Mouse (Mus musculus) c-Kit-negative CD71-positive TER-119-positive erythroid progenitor cells, embryonic 14.5 days (primary cell): ENCODE results near the gene Prr22.

Experiments used
- DNase-seq: peaks from one replicate; pipeline ENCODE4 v3.0.0-alpha.2; 2013; ENCODE audit warnings: low read depth, low spot score

Gene Prr22

GRCm38 (mm10) chr17:56769950-56770349 is at the start of gene Prr22:
TSS of gene Prr22 (plus strand) at chr17:56770250.
- no peak for DNase-seq

DNA sequence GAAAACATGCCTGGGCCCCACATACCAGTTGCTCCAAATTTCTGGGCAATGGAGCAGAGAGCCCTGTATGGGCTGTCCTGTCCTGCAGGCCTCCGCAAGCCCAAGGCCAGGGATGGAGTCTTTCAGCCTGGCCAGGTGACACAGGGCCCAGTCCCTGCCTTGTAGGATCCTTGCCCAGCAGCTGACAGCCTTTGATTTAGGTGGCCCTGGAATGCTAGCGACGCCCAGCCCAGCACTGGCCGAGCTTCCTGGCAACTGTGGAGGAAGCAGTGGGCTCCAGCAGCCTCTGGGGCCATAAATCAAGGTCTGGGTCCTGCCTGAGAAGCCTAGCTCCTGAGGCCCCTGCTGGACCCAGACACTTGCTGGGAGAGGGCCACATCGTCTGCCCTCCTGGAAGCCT is 47.6 kb upstream of the Prr22 start:
- no peak for DNase-seq

GRCm38 (mm10) chr17:56723419-56724161 is 46.5 kb upstream of the Prr22 start:
- no peak for DNase-seq

- no peak for DNase-seq
Measured at GRCm38 (mm10) chr17:56727029-56727649, 42.9 kb upstream of the Prr22 start.

GRCm38 (mm10) chr17:56727659-56728058 is 42.4 kb upstream of the Prr22 start:
- no peak for DNase-seq

GRCm38 (mm10) chr17:56728117-56728516 is 41.9 kb upstream of the Prr22 start:
- DNase-seq: no peak

DNA sequence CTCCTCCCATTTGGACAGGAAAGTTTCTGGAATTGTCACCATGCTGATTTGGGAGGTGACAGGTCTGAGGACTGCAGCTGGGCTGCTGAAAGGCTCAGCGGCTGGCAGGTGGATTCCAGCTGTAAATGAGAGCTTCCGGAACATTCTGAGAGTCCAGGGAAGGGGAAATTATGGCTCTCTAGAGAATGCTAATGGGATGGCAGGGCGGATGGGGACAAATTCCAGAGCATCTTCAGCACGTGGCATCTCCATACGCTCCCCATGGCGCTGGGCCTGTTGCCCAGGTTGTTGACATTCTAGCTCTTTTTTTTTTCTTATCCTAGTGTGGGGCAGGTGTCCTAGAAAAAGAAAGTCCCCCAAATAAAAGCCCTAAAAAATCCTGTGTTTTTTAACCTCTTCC is 40.9 kb upstream of the Prr22 start:
- DNase-seq: no peak

DNA sequence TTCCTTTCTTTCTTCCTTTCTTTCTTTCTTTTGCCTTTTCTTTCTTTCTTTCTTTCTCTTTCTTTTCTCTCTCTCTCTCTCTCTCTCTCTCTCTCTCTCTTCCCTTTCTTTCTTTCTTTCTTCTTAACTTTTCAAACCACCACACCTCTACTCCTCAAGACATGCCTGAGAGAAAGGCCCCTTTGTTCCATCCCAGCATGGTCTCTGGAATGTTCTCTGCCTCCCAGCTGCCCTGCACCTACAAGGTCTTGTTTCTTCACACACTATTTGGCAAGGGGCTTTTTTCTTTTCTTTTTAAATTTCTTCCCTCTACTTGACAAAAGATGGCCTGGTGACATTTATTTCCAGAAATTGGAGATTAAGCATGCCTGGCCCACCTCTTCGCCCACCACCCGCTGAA is 40.4 kb upstream of the Prr22 start:
- no peak for DNase-seq

DNA sequence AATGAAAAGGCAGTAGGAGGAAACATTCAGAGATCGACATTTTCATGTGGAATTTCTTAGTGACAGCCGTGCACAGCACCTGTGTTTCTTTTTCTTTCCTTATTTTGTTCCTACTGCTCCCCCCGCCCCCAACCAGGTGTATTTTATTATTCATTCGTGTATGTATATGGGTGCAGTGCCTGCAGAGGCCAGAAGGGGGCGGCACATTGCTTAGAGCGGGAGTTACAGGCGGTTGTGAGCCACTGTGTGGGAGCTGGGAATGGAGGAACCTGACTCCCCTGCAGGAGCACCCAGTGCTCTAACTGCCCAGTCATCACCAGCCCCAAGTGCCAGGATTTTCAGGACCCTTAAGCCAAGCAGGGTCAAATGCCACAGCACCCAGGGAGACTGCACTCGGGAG is 33.5 kb upstream of the Prr22 start:
- no peak for DNase-seq

- no peak for DNase-seq
Measured at GRCm38 (mm10) chr17:56738221-56738620, 31.8 kb upstream of the Prr22 start.

GRCm38 (mm10) chr17:56740118-56740787 is 29.8 kb upstream of the Prr22 start:
- no peak for DNase-seq

DNA sequence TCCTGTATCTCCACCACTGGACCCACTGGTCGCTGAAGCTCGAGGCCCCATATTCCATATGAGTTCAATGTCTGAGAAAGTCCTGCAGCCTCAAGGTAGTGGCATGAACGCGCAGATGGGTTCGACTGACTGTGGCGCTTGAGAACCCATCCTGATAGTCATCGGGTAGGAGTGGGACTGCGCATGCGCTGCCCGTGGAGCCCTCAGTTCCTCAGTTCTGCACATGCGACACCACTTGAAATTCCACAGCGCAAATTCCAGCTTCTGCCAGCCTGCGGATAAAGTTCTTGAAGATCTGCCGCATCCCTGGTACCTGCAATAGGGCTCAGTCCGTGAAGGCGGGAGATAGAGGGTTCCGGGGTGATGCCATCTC is 29.3 kb upstream of the Prr22 start:
- no peak for DNase-seq

DNA sequence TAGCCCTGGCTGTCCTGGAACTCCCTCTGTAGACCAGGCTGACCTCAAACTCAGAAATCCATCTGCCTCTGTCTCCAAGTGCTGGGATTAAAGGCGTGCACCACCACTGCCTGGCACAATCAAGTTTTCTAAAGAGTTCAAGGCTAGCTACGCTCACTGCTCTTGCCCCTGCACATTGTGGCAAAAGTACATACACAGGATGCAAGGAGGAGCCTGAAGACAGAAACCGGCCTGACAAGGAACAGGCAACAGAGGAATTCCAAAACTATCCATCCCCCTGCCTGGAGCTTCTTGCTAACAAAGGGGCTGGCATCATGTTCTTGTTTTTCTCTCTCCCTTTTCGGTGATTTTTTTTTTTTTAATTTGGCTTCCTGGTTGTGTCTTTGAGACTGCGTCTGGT is 25.9 kb upstream of the Prr22 start:
- DNase-seq: no peak

- DNase-seq: no peak
Measured at GRCm38 (mm10) chr17:56751404-56752072, 18.5 kb upstream of the Prr22 start.

DNA sequence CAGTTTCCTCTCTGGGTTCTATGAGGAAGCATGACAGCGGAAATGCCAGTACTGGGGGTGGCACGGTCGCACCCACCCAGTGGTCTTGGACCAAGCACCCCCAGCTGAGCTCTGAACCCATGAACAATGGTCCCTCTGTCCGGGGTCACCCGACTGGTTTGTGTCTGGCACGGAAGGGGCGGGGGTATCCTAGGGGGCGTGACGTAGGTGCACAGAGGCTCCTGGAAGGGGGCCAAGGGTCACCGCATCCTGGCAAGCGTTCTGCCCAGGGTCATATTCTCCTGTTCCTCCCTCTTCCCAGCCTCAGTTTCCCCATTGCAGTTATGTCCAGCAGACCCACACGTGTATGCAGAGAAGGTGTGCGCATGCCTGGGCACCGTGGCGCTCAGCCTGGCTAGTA is 16.6 kb upstream of the Prr22 start:
- no peak for DNase-seq

- DNase-seq: no peak
Measured at GRCm38 (mm10) chr17:56754271-56755185, 15.5 kb upstream of the Prr22 start.

DNA sequence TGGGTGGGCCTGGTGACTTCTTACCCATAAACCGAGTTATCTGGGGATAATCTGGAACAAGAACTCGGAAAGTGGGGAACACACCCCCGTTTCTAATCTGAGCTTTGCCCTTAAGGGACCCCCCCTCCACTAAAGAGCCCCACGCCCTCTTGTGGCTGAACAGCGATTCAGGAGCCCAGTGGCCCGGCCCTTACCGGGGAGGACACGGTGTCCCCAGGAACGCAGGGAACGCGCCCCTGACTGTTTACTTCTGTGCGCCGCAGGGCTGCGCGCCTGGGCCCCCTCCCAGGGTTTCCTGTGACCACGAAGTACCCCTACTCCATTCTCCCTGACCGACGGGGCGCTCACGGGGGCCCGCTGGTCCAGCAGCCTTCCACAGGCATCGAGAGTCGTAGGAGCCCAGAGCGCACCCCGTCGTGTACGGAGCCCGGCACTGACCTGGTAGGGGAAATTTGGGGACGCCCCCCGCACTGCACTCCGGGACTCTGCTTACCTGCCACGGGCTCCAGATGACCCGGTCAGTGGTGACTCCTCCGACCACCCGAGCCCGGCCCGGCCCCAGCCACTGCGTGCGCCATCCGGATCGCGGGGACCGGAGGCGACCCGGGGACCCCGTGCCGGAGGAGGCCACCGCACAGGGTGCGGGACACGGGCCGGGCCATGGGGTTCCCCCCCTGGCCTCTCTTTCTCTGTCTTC is 13.2 kb upstream of the Prr22 start:
- no peak for DNase-seq

- DNase-seq: peak; percentile 79
Measured at GRCm38 (mm10) chr17:56757416-56758123, 12.5 kb upstream of the Prr22 start, which contains the start of gene Nrtn. TSS of gene Nrtn (minus strand) at chr17:56757530.

DNA sequence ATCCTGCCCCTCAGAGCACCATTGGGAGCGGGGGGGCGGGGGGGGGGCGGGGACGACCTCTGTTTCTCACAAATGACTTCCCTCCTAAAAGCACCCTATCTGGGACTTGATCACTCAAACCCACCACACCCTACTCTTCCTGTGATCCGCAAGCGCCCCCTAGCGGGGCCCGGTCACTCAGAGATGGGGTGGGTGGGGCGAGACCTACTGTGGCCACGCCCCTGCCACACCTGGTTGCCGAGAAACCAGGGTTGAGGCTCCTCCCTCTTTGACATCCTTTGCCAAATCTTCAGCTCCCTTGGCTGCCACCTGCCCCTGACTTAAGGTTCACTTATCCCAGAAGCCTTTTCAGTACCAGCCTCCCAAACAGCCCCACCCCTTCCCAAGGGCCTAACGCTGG is 11.9 kb upstream of the Prr22 start:
- peak; percentile 71 for DNase-seq

- DNase-seq: no peak
Measured at GRCm38 (mm10) chr17:56759261-56759660, 10.8 kb upstream of the Prr22 start.
